Mouse (Mus musculus): ENCODE measurements around the gene Cd276. TPM values are rescaled to one million over a fixed set of nuclear protein-coding genes. Genes with fewer than 3 reads are reported as not detected.
"Not testable (repeated sequence)": the region's sequence is repeated elsewhere in the genome, so short reads cannot be mapped to it uniquely, and the experiment has no call there.

Gene Cd276
- total and polyA plus RNA-seq, 2 experiments: 1.3 to 4.5 TPM

GRCm38 (mm10) chr9:58582581-58583266 is 27.5 kb upstream of the Cd276 start:
- Histone ChIP-seq H3K27ac (replicated peaks; ENCODE audit: insufficient read depth, low read depth, low read length) (peak overlapping the region; percentile 63), H3K9ac (ENCODE audit: low read depth, low read length) (peak overlapping the region; percentile 91), H3K27me3 (ENCODE audit: control insufficient read depth, insufficient read depth, low read length) (no peaks in the 10 kb centered on the region), H3K4me3 (ENCODE audit: insufficient read depth, low read depth, low read length) (peak overlapping the region; percentile 85), H3K79me2 (ENCODE audit: control insufficient read depth, insufficient read depth, low read length) (peaks cover 9% of the 10 kb centered on the region; the same call in 1 of the 2 replicates), H3K4me1 (ENCODE audit: control insufficient read depth, insufficient read depth, low read length) (peaks cover 5% of the 10 kb centered on the region), H3K36me3 (ENCODE audit: control insufficient read depth, insufficient read depth, low read length) (no peaks in the 10 kb centered on the region)
- TF ChIP-seq CTCF (IDR thresholded peaks at IDR 0.05; ENCODE audit: low read depth, low read length): no peak
- under 1% methylated on average over 42 of the region's 42 CpGs for WGBS
- peak; percentile 35 for DNase-seq (ENCODE audit: extremely low read depth, low read depth, low spot score)

- H3K27me3 ChIP-seq (ENCODE audit: control insufficient read depth, insufficient read depth, low read length): no peaks in the 10 kb centered on the region
- H3K4me3 ChIP-seq (ENCODE audit: insufficient read depth, low read depth, low read length): peak within 1 kb of the TSS; percentile 85
- H3K79me2 ChIP-seq (ENCODE audit: control insufficient read depth, insufficient read depth, low read length): peaks cover 6% of the 10 kb centered on the region; the same call in 1 of the 2 replicates
- under 1% methylated on average over 49 of the region's 56 CpGs for WGBS
- peak within 1 kb of the TSS; percentile 91 for H3K9ac ChIP-seq (ENCODE audit: low read depth, low read length)
- H3K36me3 ChIP-seq (ENCODE audit: control insufficient read depth, insufficient read depth, low read length): no peaks in the 10 kb centered on the region
- peak; percentile 81 for DNase-seq (ENCODE audit: extremely low read depth, low read depth, low spot score)
- H3K27ac ChIP-seq (replicated peaks; ENCODE audit: insufficient read depth, low read depth, low read length): peak within 1 kb of the TSS; percentile 83
- H3K4me1 ChIP-seq (ENCODE audit: control insufficient read depth, insufficient read depth, low read length): peaks cover 5% of the 10 kb centered on the region
- TF ChIP-seq CTCF (IDR thresholded peaks at IDR 0.05; ENCODE audit: low read depth, low read length) (no peak), POLR2A (IDR thresholded peaks at IDR 0.05; ENCODE audit: extremely low read depth, insufficient read depth, low read length) (peak; percentile 86)
These were observed 26.8 kb upstream of the Cd276 start, which contains the start of gene Nptn for GRCm38 (mm10) chr9:58581958-58582540. Gene Nptn (plus strand): TSS chr9:58582240.

- no peak for TF ChIP-seq CTCF (IDR thresholded peaks at IDR 0.05; ENCODE audit: low read depth, low read length)
- no peak for TF ChIP-seq POLR2A (IDR thresholded peaks at IDR 0.05; ENCODE audit: extremely low read depth, insufficient read depth, low read length)
- peaks cover 5% of the 10 kb centered on the region for H3K4me1 ChIP-seq (ENCODE audit: control insufficient read depth, insufficient read depth, low read length)
- peak overlapping the region; percentile 83 for H3K27ac ChIP-seq (replicated peaks; ENCODE audit: insufficient read depth, low read depth, low read length)
- H3K27me3 ChIP-seq (ENCODE audit: control insufficient read depth, insufficient read depth, low read length): no peaks in the 10 kb centered on the region
- no peaks in the 10 kb centered on the region for H3K36me3 ChIP-seq (ENCODE audit: control insufficient read depth, insufficient read depth, low read length)
- DNase-seq (ENCODE audit: extremely low read depth, low read depth, low spot score): no peak
- H3K9ac ChIP-seq (ENCODE audit: low read depth, low read length): peak overlapping the region; percentile 69
- no peaks in the 10 kb centered on the region; the same call in 1 of the 2 replicates for H3K79me2 ChIP-seq (ENCODE audit: control insufficient read depth, insufficient read depth, low read length)
- 32% methylated on average over 8 of the region's 8 CpGs for WGBS
- peak overlapping the region; percentile 54 for H3K4me3 ChIP-seq (ENCODE audit: insufficient read depth, low read depth, low read length)
These were observed 26.2 kb upstream of the Cd276 start for GRCm38 (mm10) chr9:58581283-58581930.

- H3K4me3 ChIP-seq (ENCODE audit: insufficient read depth, low read depth, low read length); H3K36me3 ChIP-seq (ENCODE audit: control insufficient read depth, insufficient read depth, low read length); H3K79me2 ChIP-seq (ENCODE audit: control insufficient read depth, insufficient read depth, low read length); H3K4me1 ChIP-seq (ENCODE audit: control insufficient read depth, insufficient read depth, low read length); H3K27me3 ChIP-seq (ENCODE audit: control insufficient read depth, insufficient read depth, low read length); H3K27ac ChIP-seq (replicated peaks; ENCODE audit: insufficient read depth, low read depth, low read length); DNase-seq (ENCODE audit: extremely low read depth, low read depth, low spot score); H3K9ac ChIP-seq (ENCODE audit: low read depth, low read length): not testable (repeated sequence)
- 82% methylated on average over 10 of the region's 10 CpGs for whole genome bisulfite sequencing
These were observed 25.4 kb upstream of the Cd276 start for GRCm38 (mm10) chr9:58580453-58581195.

- Histone ChIP-seq H3K27me3 (ENCODE audit: control insufficient read depth, insufficient read depth, low read length) (no peaks in the 10 kb centered on the region), H3K4me1 (ENCODE audit: control insufficient read depth, insufficient read depth, low read length) (peaks cover 5% of the 10 kb centered on the region), H3K36me3 (ENCODE audit: control insufficient read depth, insufficient read depth, low read length) (no peaks in the 10 kb centered on the region), H3K27ac (replicated peaks; ENCODE audit: insufficient read depth, low read depth, low read length) (no peak overlapping the region), H3K79me2 (ENCODE audit: control insufficient read depth, insufficient read depth, low read length) (no peaks in the 10 kb centered on the region; the same call in 1 of the 2 replicates), H3K9ac (ENCODE audit: low read depth, low read length) (no peak overlapping the region), H3K4me3 (ENCODE audit: insufficient read depth, low read depth, low read length) (no peak overlapping the region)
- WGBS: 12% methylated on average over 3 of the region's 3 CpGs
- TF ChIP-seq CTCF (IDR thresholded peaks at IDR 0.05; ENCODE audit: low read depth, low read length) (peak; percentile 80), POLR2A (IDR thresholded peaks at IDR 0.05; ENCODE audit: extremely low read depth, insufficient read depth, low read length) (no peak)
- peak; percentile 65 for DNase-seq (ENCODE audit: extremely low read depth, low read depth, low spot score)
These were observed 23.4 kb upstream of the Cd276 start for GRCm38 (mm10) chr9:58578669-58579068.

All from liver, adult 2 months (tissue).